Comparison of ENCODE assay signal across 15 mouse cellular contexts in the genomic region with DNA sequence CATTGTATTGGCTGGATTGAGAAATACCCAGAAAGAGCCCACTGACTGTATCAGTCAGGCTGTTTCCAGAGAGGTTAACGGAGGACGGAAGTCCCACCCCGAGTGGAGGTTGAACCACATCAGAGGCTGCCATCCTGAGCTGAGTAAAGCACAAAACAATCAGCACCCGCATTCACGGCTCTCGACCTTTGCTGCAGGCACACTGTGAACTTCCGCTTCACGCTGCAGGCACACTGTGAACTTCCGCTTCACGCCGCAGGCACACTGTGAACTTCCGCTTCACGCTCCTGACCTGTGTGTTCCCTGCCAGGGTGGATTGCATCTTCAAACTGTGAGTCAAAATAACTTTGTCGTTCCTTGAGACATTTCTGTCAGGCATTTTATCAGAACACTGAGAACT. TPM values are rescaled to one million over a fixed set of nuclear protein-coding genes. Genes with fewer than 3 reads are reported as not detected.
DNase-seq lines count a peak whose midpoint lies in the region; ATAC-seq lines count a peak whose summit lies in the region.
"Had no signal": no experiment of that assay in that cellular context is flagged by ENCODE, and none has a peak within 500 bp of the region (broad histone marks: within the 10 kb centered on the region; RNA-seq: fewer than 3 reads in every experiment).

No protein-coding gene starts in this region.

- peak; percentile 44; the same call in 1 of the 2 replicates for ATAC-seq in neutrophil, adult 5-6 weeks (ENCODE audit: extremely low read depth, insufficient number of reproducible peaks, low FRiP score, poor library complexity, severe bottlenecking)

- DNase-seq in CD4-positive helper T cell, adult 2 months (ENCODE audit: low read depth, low spot score) = peak; percentile 83
- DNase-seq in CD8-positive naive resting alpha-beta T cell, adult 2 months (ENCODE audit: low read depth in 2 of 2, low spot score in 2 of 2) = peak; percentile 56 to 67
- peak; percentile 45 for DNase-seq in liver
- DNase-seq in urinary bladder, postnatal 10 days (ENCODE audit: low spot score) = no peak
- no peak for DNase-seq in layer of hippocampus, postnatal 36 days
- DNase-seq in frontal cortex, postnatal 14 days (ENCODE audit: low spot score in 2 of 2) = no peak
- DNase-seq in right cerebral cortex, adult 2 months (ENCODE audit: low spot score in 2 of 2) = no peak
- DNase-seq: adrenal gland, postnatal 25 days; heart, postnatal 14 days; kidney, postnatal 10 days; left cerebral cortex, postnatal 4 days; lung, embryonic 14.5 days; right cerebral cortex, postnatal 4 days had no signal

RNA-seq across cellular contexts. Expression of gene Aldh8a1, which starts 42.1 kb away (rescaled TPM):
- 0.12 and 0.23 TPM in 2 replicates for total RNA-seq in neutrophil, adult 5-6 weeks (2017)
- under 1 TPM; 0.15 to 0.27 TPM for total RNA-seq in layer of hippocampus, postnatal 36 days (2021)
- total RNA-seq: granulocyte monocyte progenitor cell, adult 5-6 weeks; heart, postnatal 14 days; left cerebral cortex, postnatal 4 days had no signal

Comparison
In these comparisons a context has a peak if more than half of its experiments do, and no peak if none do; other contexts are left out.
1. DNase-seq: peak in CD4-positive helper T cell, adult 2 months (single experiment), CD8-positive naive resting alpha-beta T cell, adult 2 months (2 of 2) and liver (single experiment); none in urinary bladder, postnatal 10 days (single experiment), layer of hippocampus, postnatal 36 days (0 of 2), frontal cortex, postnatal 14 days (0 of 2) and right cerebral cortex, adult 2 months (0 of 2).